Mouse (Mus musculus) fibroblast of lung, adult 2 months (primary cell): ENCODE results near the gene Plac9a.
"Not testable (repeated sequence)": the region's sequence is repeated elsewhere in the genome, so short reads cannot be mapped to it uniquely, and the experiment has no call there.

ENCODE experiments used
- DNase-seq: peaks from one replicate; pipeline ENCODE4 v3.0.0-alpha.2; 2011; ENCODE audit warnings: low read depth

The Plac9a gene

DNA sequence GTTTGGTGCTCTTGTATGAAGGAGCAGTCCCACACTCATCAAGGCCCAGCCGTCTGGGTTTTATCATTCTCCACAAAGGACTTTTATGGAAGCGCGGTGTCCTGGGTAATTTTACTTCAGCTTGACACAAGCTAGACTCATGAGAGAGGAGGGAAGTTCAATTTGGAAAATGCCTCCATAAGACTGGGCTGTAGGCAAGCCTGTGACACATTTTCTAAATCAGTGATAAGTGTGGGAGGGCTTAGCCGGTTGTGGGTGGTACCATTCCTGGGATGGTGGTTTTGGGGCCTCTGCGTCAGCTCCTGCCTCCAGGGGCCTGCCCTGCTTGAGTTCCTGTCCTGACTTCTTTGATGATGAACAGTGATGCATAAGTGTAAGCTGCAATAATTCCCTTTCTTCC lies 37.6 kb downstream of the Plac9a start:
- DNase-seq: no peak

DNA sequence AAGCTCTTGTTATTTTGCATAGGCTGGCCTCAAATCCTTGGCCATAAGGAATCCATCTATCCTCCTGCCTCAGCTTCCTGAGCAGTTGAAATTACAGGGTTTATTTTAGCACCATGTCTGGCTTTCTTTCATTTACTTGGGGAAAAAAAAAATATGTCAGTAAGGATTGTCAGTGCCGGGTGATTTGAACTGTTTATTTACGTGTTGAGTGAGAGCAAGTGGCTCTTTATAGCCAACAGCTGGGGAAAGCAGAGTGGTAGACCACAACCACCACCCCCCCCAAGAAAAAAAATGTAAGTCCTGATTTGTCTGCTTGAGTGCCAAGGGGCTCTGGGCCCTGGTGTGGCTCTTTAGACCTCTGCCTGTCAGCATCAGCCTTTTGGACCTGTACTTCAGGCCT lies 39.2 kb downstream of the Plac9a start:
- DNase-seq: no peak

DNA sequence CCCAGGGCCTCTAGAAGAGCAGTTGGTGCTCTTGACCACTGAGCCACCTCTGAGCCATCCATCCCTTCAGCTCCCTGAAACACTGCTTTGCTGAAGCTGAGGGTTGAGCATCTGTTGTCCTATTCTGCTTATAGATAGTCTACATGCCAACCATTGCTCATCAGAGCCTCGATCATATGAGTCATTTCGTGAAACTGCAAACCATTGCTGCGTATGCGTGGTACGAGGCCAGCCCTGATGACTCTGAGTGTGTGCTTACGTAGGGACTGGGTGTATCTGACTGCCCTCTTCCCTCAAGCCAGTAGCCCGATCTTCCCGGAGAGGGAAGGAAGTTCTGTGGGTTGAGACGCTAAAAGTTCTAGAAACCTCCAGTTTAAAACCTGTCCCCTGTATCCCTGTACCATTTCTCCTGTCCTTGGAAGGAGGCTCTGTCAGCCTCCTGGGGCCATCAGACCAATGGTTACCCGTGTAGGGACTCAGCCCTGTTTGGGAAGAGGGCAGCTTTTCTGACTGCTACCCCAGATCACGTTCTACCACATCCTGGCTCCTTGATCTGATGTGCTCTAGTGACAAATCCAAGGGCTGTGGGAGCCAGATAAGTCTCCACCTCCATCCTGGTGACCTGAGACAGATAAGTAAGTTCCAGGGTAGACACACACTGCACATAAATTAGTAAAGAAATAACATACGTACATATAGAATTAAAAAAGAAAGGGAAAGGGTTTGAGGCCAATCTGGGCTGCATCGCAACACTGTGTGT lies 40.9 kb downstream of the Plac9a start:
- DNase-seq: no peak

DNA sequence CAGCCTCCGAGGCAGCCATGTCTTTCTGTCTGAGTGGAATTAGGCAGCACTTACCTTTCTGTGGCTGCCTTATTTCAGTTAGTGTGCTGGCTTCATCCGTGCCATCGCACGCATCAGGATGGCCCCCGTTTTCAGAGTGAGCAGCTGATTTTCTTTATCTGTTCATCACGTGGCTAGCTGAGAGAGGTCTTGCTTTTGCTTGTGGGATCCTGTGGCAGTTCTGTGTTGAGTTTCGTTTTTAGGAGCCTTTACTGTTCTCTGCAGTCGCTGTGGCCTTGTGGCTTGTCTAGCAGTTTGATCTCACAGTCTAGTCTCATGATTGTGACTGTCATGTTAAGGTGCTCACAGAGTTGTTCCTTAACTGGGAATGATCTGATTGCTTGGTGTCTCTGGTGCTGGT lies 45.0 kb downstream of the Plac9a start:
- no peak for DNase-seq

DNA sequence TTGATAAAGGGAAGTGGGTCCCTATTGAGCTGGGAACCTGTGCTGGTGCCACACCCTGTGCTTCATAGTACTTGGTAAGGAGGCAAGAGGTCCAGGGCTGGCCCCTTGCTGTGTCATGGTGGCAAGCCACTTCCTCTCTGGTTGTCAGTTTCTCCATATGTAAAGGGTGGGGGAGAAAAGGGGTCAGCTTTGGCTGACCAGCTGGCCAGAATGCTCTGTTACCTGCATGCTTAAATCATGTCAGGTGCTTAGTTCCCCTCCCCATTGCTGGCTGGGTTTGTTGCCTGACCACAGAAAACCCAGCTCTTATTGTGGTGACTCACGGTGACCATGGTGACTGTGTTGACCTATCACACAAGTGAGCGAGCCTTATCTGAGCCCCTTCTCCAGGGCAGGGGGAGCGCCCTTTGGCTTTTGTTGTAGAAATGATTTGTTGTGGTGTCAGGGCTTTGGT lies 45.7 kb downstream of the Plac9a start:
- no peak for DNase-seq

DNA sequence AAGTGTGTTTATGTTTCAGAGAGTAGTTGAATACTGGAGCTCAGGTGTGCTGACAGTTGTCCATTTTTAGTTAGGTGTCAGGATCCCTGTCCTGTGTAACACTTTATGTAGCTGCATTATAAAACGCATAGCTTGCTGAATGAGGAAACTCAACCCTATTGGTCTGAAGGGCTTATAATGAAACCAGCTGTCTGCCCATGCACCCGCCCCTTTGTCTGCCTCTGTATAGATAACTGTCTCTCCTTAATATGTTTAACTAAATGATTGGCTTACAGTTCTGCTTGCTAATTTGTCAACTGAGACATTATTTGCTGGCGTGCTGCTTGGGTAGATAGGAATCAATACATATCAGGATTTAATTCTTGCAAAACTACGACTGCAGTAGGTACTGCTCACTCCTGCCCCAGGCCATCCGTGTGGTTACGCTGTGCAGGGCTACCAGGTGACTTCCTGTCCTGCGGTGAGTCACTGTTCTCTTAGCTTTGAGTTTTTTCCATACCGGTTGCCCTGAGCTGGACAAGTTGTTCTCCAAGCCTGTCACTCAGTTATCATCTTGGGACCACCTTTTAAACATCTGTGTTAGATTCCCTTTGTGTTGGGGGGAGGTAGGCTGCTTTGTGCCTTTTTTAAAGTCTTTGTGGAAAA lies 47.5 kb downstream of the Plac9a start:
- DNase-seq: no peak

DNA sequence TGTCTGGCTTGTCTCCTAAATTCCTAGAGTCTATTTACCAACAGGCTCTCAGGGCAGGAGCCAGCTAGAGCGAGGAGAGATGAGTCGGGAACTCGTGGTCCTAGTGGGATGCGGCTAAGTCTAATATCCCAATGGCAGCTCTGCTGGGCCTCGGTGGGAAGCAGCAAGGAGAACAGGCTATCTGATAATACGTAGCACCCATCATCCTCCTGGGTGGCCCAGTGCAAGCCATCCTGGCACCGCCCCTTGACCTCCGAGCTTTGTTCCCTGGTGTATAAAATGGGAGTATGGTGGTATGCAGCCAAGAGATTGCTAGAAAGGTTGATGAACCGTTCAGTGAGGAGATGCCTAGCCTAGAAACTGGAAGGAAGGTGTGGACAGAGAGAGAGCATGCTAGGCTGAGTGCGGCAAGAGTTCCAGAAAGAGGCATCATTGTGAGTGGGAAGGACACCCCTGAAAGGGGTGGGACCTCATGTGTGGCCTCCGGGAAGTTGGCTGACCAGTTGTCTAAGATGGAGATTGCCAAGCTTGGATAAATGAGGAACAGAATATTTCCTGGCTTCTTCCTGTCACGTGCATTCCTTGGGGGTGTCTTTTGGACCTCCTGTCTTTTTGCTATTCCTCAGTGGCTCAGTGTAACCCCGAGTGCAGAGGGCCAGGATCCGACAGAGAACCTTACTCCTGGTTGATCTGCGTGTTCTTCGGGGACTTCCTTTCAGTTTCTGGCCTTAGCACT lies 49.0 kb downstream of the Plac9a start:
- no peak for DNase-seq

DNA sequence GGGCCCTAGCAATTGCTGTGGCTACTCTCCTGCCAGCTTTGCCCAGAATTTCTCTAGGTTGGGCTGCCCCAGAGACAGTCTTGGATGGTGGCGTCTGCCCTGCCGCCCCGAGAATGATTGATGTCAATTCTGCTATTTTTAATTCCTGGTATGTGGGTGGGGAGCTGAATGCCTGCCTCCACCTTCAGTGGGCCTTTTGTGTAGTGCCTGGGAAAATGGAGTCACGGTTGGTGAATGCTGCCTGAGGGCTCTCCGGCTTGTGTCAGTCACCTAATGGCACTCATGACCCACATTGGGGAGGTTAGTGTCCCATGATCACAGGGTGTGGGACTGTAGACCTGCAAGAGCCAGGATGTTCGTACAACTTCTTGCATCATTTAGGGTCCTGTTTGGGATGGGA lies 49.6 kb downstream of the Plac9a start:
- DNase-seq: peak; percentile 58

DNA sequence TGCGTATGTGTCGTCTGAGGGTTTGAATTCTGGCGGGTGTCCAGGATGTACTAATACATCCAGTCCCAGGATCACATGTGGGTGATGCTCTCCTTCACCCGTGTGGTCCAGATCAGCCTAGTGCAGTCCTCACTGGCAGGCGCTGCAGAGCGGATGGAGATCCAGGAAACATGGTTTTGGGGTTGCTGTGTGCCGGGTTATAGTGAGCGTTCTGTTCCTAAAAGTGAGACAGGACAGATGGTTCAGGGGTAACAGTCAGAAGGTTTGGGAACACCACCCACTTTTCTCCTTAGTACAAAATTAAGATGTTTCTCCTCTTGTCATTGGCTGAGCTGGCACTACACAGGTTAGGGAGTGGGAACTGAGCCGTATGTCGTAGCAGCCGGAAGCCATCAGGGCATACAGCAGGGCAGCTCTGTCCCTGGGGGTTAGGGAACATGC lies 50.8 kb downstream of the Plac9a start:
- no peak for DNase-seq

DNA sequence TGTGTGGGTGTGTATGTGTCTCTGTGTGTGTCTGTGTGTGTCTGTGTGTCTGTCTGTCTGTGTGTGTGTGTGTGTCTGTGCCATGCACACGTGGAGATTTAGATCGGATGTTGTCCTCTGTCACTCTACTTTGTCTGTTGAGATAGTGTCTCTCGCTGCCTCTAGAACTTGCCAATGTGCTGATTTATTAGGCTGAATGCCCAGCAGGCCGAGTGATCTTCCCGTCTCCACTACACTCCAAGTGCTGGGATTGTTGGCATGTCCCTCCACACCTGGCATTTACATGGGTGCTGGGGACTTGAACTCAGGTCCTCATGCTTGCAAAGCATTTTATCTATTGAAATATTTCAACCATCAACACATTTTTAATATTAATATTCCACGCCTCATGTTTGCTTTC lies 51.7 kb downstream of the Plac9a start:
- DNase-seq: no peak

DNA sequence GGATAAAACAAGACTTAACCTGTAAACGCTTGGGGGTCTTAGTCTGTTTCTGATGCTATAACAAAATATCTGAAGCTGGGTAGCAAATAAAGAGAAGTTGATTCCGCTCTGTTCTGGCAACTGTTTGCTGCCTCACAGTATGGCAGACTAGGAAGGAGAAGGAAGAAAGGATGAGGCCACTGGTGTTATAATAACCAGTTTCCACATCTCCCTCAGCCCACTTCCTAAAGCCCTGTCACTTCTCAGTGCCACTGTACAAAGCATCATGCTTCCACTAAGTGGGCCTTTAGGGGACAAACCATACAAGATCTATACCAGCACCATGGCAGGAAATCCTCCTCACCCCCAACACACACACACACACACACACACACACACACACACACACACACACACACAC lies 52.5 kb downstream of the Plac9a start:
- no peak for DNase-seq

DNA sequence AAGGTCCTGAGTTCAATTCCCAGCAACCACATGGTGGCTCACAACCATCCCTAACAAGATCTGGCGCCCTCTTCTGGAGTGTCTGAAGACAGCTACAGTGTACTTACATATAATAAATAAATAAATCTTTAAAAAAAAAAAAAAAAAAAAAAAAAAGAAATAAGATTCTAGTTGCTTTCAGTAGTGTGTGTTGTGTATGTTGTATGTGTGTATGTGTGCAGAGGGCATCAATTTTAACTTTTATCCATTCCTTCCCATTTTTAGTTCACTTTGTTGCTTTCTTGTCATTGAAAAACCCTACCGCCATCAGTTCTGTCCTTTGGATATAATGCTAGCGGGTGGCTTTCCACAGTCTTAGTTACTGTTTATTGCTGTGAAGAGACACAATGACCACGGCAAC lies 54.2 kb downstream of the Plac9a start:
- not testable (repeated sequence) for DNase-seq

DNA sequence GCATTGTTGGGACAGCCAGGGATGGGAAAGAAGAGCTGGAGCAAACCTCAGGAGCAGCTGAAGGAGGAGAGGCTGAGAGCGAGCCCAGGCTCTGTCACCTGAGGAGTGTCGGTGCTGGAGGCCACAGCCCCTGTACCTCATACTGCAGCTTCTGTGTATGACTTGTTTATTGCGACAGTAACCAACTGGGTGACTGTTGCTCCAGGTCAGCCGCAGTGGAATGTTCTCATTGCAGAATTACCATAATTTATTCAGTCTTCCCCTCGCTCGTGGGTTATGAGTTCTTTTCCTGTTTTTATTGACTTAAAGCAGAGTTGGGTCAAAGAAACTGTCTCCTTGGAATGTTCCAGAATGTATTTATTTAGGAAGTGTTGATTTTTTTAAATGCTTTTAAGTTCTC lies 54.7 kb downstream of the Plac9a start:
- DNase-seq: no peak

DNA sequence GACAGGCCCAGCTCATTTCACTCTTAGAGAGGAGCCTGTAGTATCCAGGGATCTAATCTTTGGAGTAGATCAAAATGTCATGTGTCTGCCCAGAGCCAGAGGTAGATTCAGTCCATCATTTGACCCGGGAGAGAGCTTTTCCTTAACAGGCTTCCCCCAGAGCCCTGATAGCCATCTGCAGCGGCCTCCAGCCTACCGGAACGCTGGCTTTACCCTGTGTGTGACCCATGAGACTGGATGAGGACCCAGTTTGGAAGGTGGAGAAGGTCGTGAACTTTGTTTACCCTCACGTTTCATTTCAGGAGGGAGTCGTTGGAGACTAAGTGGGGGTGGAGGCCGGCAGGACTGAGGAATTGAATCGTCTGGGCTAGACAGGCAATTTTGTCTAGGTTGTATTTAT lies 55.2 kb downstream of the Plac9a start:
- no peak for DNase-seq

DNA sequence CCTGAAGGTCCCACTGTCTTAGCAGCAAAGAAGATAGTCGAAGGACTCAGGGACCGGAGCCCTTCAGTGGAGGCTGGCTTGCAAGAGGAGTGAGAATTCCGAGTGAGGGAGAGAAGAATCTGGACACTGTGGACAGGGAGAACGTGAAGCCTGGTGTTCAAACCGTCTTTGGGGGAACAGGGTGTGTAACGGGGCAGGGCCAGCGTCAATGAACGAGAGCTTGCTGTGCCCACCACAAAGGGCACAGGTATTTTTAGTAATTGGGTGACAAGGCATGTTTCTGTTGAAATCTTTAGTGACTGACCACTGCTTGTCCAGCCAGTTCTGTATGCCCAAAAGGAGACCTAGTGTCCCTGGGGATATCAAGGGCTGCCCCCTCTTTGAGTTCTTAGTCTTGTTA lies 56.4 kb downstream of the Plac9a start:
- no peak for DNase-seq

DNA sequence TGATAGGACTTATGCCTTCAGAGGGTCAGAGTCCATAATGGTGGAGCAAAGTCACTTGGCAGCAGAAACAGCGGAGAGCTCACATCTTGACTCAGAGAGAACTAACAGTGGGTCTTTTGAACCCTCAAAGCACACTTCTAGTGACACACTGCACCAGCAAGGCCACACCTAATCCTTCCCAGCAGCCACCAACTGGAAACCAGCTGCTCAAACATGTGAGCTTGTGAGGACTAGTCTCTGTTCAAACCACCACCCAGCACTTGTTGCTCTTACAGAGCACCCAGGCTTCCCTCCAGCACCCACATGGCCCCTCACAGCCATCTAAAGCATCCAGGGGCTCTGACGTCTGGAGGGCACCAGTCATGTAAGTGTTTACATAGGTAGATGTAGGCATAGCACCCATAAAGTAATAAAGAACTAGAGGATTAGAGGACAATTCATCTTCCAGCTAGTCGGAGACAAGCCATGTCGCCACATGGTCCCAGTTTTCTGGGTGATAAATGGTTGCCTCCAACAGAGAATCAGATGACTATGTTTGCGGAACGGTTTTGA lies 57.0 kb downstream of the Plac9a start:
- no peak for DNase-seq

DNA sequence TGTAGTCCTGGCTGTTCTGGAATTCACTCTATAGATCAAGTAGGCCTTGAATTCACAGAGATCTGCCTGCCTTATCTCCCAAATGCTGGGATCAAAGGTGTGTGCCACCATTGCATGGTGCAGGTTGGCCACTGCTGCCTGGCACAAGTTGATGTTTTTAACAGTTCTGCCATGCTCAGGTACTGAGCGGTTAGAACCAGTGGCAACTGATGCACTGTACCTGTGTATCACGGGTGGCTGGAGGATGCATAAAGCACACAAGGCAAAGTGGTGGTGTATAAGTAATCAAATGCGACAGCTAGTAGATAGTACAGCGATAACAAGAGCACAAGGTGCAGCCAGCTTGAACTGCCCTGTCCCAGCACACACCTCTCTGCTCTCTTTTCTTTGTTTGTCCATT lies 58.5 kb downstream of the Plac9a start:
- no peak for DNase-seq

DNA sequence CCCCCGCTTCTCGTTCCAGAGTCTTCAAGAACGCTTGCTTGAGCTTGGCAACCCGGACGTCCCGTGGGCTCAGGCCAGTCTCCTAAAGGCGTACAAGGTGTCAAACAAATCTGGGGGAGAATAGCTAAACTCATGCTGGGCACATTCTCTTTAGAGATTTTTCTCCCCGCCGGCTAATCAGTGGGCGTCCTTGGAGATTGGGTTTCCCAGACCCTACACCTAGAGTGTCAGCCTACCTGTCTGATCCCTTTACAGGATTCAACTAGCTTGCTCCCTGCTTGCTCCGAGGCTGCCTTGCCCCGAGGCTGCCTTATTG lies 60.3 kb downstream of the Plac9a start:
- no peak for DNase-seq

DNA sequence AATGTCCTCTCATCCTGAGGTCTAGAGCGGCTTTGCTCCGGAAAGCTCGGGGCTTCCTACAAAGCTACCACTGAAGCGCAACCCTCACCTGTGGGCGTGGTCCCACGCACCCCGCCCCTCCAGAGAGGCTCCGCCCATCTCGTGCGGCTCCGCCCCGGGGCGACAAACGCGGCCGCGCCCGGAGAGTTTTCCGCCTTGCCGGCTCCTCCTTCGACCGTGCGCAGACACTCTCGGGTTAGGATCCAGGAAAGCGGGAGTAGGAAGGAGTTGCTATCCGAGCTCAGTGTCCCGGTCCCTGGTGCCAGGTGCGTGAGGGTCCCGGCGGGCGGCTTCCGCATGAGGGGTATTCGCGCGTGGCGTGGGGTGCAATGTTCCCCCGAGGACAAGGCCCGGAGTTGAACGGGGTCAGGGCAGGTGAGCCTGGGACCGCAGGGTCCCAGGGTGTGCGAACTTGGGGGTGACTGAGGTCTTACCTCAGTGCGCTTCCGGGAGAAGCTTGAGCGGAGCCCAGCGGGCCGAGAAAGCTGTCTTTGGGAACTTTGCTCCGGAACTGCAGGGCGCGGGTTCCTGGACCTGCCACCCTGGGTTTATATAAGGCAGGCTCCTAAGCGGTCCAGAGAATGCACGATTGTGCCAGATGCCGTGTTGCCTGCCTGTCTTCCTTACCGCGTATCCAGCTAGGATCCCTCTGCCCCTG lies 60.8 kb downstream of the Plac9a start, which contains the start of gene Anxa11:
TSS of gene Anxa11 (plus strand) at position 166 of the 697 bp plus-strand sequence.
- no peak for DNase-seq

DNA sequence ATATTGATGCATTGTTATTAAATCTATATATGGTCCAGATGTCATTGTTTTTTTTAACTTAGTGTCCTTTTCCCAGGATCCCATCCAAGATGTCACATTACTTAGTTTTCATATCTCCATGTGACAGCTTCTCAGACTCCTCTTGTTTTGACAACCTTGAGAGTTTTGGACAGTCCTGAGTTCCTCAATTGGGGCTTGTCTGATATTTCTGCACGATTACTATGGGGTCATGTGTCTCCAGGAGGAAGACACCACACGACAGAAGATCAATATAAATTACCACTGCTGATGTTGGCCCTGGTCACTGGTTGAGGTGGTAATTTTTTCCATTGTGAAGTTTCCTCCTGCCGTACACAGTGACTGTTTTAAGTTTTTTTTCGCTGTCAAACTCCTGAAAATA lies 61.3 kb downstream of the Plac9a start:
- DNase-seq: no peak

DNA sequence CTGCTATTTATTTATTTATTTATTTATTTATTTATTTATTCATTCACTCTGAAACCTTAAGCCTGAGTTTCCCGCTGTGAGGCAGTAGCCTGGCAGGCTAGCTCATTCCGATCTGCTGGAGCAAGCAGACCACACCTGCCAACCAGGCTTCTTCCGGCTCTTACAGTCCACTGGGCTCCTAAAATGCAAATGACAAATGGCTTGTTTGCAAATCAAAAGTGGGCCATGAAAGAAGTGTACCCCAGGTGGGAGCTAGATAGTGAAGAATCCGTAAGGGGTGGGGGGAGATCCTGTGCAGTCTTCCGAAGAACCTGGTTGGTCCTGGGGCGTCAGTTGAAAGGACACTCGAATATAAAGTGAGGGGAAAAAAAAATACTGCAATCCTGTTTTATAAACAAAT lies 61.9 kb downstream of the Plac9a start:
- DNase-seq: no peak

DNA sequence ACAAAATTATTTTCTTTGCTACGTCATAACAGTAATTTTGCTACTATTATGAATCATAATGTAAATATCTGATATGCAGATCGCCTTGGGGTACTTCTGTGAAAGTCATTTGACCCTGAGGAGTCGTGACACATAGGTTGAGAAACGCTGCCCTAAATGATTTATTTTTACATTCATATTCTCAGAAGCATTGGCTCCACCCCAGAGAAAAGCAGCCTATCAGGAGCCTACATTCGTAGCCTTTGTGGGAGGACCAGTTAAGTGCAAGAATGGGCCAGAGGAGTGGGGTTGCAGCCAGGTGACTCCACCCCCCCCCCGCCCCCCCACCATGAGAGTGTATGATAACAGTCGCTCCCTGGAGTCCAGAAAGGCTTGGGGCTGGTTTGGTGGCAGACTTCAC lies 63.1 kb downstream of the Plac9a start:
- DNase-seq: no peak
